Mouse (Mus musculus) midbrain, postnatal 0 days (tissue): ENCODE measurements around the gene Fgd1. TPM values are rescaled to one million over a fixed set of nuclear protein-coding genes. Genes with fewer than 3 reads are reported as not detected.

Experiments used
- ATAC-seq: fragments of 200-750 bp; cut with Nextera tagmentation; 2 replicates; pipeline ENCODE4 v1.8.0; 2017; ENCODE audit warnings: moderate number of reproducible peaks, mild to moderate bottlenecking, moderate TSS enrichment, moderate library complexity; ENCODE audit not compliant: low FRiP score
- DNase-seq: peaks from one replicate; pipeline ENCODE4 v3.0.0-alpha.2; 2015; ENCODE audit warnings: low spot score
- H3K27ac ChIP-seq: fragments of 300-500 bp; sonication (generic); 2 replicates; pipeline ENCODE4 v1.5.1; 2014; ENCODE audit warnings: low read depth, mild to moderate bottlenecking, low read length, mixed read lengths
- H3K27me3 ChIP-seq: fragments of 300-500 bp; sonication (generic); 2 replicates; pipeline ENCODE4 v1.6.1; 2014; ENCODE audit warnings: low read length, control low read depth, mixed read lengths; ENCODE audit not compliant: insufficient read depth
- H3K36me3 ChIP-seq: fragments of 300-500 bp; sonication (generic); 2 replicates; pipeline ENCODE4 v1.6.1; 2014; ENCODE audit warnings: low read length, control low read depth, mixed read lengths; ENCODE audit not compliant: insufficient read depth
- H3K4me1 ChIP-seq: fragments of 300-500 bp; sonication (generic); 2 replicates; pipeline ENCODE4 v1.6.1; 2014; ENCODE audit warnings: mild to moderate bottlenecking, control low read depth, antibody characterized with exemption, low read length, mixed read lengths; ENCODE audit not compliant: insufficient read depth
- H3K4me2 ChIP-seq: fragments of 300-500 bp; sonication (generic); 2 replicates; pipeline ENCODE4 v1.6.1; 2014; ENCODE audit warnings: low read depth, mild to moderate bottlenecking, low read length, mixed read lengths; ENCODE audit not compliant: poor library complexity, severe bottlenecking
- H3K4me3 ChIP-seq: fragments of 300-500 bp; sonication (generic); 2 replicates; pipeline ENCODE4 v1.5.1; 2014; ENCODE audit warnings: low read depth, mild to moderate bottlenecking, low read length, moderate library complexity
- H3K9ac ChIP-seq: fragments of 300-500 bp; sonication (generic); replicated peaks from 2 replicates; pipeline ENCODE4 v1.6.1; 2014; ENCODE audit warnings: mild to moderate bottlenecking, low read length, moderate library complexity, mixed read lengths; ENCODE audit not compliant: poor library complexity, severe bottlenecking
- H3K9me3 ChIP-seq: fragments of 300-500 bp; sonication (generic); 2 replicates; pipeline ENCODE4 v1.6.1; 2016; ENCODE audit warnings: low read length, control low read depth
- CTCF ChIP-seq: IDR thresholded peaks from 2 replicates; pipeline ENCODE4 v1.5.1; 2016; ENCODE audit warnings: antibody characterized with exemption, mild to moderate bottlenecking
- WGBS: fragments of 180-500 bp; shearing (Covaris S2); extraction: QIAGEN DNeasy Blood & Tissue Kit; methylation state at CpG from one replicate; pipeline ENCODE4 v1.1.7; 2014; 5-methylcytosine and 5-hydroxymethylcytosine counted together
- polyA plus RNA-seq: library from polyadenylated mRNA; unstranded; fragments of >200 nt; fragmentation: Nextera tagmentation; extraction: Ambion mirVana; gene quantifications from 2 replicates; pipeline ENCODE4 v1.2.1, GENCODE M21; 2015
- total RNA-seq: library from RNA; depleted of rRNA; stranded (reverse); fragments of >200 nt; gene quantifications from 2 replicates; pipeline ENCODE4 v1.2.3, GENCODE M21; 2014

The Fgd1 gene
- total and polyA plus RNA-seq, 2 experiments from 2014 or later: 14.4 to 46.1 TPM

GRCm38 (mm10) chrX:151076007-151076406 lies 30.1 kb downstream of the Fgd1 start:
- Histone ChIP-seq H3K36me3 (peaks cover 12% of the 10 kb centered on the region; the same call in 1 of the 2 replicates), H3K9me3 (no peaks in the 10 kb centered on the region), H3K4me3 (no peak overlapping the region), H3K9ac (no peak overlapping the region), H3K27me3 (no peaks in the 10 kb centered on the region), H3K27ac (no peak overlapping the region), H3K4me2 (no peak overlapping the region), H3K4me1 (no peaks in the 10 kb centered on the region)
- TF ChIP-seq CTCF: no peak
- WGBS: 94% methylated on average over 5 of the region's 5 CpGs
- ATAC-seq: no peak
- DNase-seq: no peak

GRCm38 (mm10) chrX:151076941-151077485 lies 31.1 kb downstream of the Fgd1 start:
- ATAC-seq (no peak), DNase-seq (peak; percentile 3)
- Histone ChIP-seq H3K4me2 (no peak overlapping the region), H3K9me3 (no peaks in the 10 kb centered on the region), H3K27me3 (no peaks in the 10 kb centered on the region), H3K9ac (no peak overlapping the region), H3K4me3 (no peak overlapping the region), H3K4me1 (no peaks in the 10 kb centered on the region), H3K27ac (no peak overlapping the region), H3K36me3 (peaks cover 9% of the 10 kb centered on the region; the same call in 1 of the 2 replicates)
- WGBS: 54% methylated on average over 4 of the region's 4 CpGs
- no peak for TF ChIP-seq CTCF

GRCm38 (mm10) chrX:151085599-151085998 lies 39.6 kb downstream of the Fgd1 start:
- WGBS: 82% methylated on average over 2 of the region's 2 CpGs
- peaks cover 14% of the 10 kb centered on the region for H3K36me3 ChIP-seq
- H3K9me3 ChIP-seq: no peaks in the 10 kb centered on the region
- no peak for DNase-seq
- no peaks in the 10 kb centered on the region for H3K4me1 ChIP-seq
- H3K27ac ChIP-seq: no peak overlapping the region
- no peak for ATAC-seq
- H3K27me3 ChIP-seq: no peaks in the 10 kb centered on the region
- no peak overlapping the region for H3K9ac ChIP-seq
- no peak overlapping the region for H3K4me2 ChIP-seq
- no peak for TF ChIP-seq CTCF
- no peak overlapping the region for H3K4me3 ChIP-seq

- Histone ChIP-seq H3K27ac (no peak overlapping the region), H3K9me3 (no peaks in the 10 kb centered on the region), H3K4me1 (no peaks in the 10 kb centered on the region), H3K27me3 (no peaks in the 10 kb centered on the region), H3K36me3 (peaks cover 14% of the 10 kb centered on the region), H3K9ac (no peak overlapping the region), H3K4me2 (no peak overlapping the region), H3K4me3 (no peak overlapping the region)
- DNase-seq (no peak), ATAC-seq (no peak)
- 74% methylated on average over 1 of the region's 1 CpGs for WGBS
- no peak for TF ChIP-seq CTCF
Measured at GRCm38 (mm10) chrX:151087418-151087817, 41.5 kb downstream of the Fgd1 start.

DNA sequence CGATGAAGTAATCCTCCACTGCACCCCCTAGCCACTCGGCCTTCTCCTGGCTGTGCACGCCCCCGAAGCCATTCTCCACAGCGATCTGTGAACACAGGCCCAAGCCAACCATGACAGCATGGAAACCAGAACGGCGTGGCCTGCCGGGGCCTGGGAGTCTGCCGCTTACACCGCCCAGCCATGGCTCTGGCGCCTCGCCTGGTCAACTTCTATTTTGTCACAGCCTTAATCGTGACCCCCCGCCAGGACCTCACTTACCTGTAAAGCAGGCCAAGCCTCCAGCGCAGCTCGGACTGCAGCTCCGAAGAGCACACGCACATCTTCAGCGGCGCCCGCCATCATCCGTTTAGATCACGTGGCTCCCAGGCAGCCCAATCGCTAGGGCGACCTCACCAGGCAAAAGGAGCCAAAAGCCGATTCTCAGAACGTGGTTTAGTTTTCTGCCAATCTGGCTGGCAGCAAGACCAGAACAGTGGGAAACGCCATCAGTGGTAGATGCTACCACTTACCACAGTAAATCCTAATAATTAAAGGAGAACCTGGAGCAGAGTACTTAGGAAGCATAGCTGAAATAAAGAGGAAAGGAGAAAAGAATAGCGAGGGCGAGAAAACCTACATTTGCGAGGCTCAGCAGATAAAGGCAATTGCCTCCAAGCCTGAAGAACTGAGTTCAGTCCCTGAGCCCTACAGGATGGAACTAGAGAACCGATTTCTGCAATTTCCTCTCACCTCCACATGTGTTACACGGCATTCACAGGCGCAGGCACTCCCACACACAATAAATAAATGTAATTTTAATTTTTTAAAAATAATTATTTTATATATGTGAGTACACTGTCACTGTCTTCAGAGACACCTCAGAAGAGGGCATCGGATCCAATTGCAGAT lies 50.5 kb downstream of the Fgd1 start, which contains the start of gene Tsr2:
TSS of gene Tsr2 (minus strand) at position 373 of the 888 bp plus-strand sequence.
- peak within 1 kb of the TSS; percentile 51 for H3K4me2 ChIP-seq

More for the DNA sequence above, 50.5 kb downstream of the Fgd1 start, which contains the start of gene Tsr2:
- peak within 1 kb of the TSS; percentile 51 for H3K9ac ChIP-seq
- H3K27me3 ChIP-seq: no peaks in the 10 kb centered on the region
- H3K4me3 ChIP-seq: peak within 1 kb of the TSS; percentile 57
- peak; percentile 93 for ATAC-seq
- DNase-seq: peak; percentile 91
- H3K27ac ChIP-seq: peak within 1 kb of the TSS; percentile 65
- H3K4me1 ChIP-seq: no peaks in the 10 kb centered on the region
- no peaks in the 10 kb centered on the region for H3K9me3 ChIP-seq
- WGBS: 26% methylated on average over 35 of the region's 35 CpGs
- H3K36me3 ChIP-seq: no peaks in the 10 kb centered on the region
- peak; percentile 61 for TF ChIP-seq CTCF
